Mouse (Mus musculus): ENCODE measurements around the gene Nup188. TPM values are rescaled to one million over a fixed set of nuclear protein-coding genes. Genes with fewer than 3 reads are reported as not detected.

The Nup188 gene
- total RNA-seq, 2 experiments from 2014 or later = 6.8 to 7.8 TPM

GRCm38 (mm10) chr2:30285004-30285403 is 1.2 kb upstream of the Nup188 start:
- no peak for DNase-seq (ENCODE audit: low spot score)

GRCm38 (mm10) chr2:30285416-30286181 is 598 bp upstream of the Nup188 start:
- no peak for DNase-seq (ENCODE audit: low spot score)

- no peak for DNase-seq (ENCODE audit: low spot score)
These were observed 803 bp downstream of the Nup188 start for GRCm38 (mm10) chr2:30287027-30287373.

DNA sequence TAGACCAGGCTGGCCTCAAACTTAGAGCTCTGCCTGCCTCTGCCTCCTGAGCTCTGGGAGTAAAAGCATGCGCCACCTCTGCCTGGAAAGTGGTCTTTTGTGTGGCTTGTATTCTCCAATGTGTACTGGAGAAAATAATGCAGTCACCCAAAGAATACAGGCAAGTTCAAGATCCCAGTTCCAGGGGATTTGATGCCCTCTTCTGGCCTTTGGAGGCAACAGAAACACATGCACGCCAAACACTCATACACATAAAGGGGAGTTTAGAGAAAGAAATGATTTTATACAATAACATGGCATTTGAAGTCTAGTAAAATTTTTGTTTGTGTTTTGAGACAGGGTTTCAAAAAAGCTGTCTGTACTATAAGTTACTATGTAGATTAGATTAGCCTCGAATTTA is 13.3 kb downstream of the Nup188 start:
- no peak for DNase-seq (ENCODE audit: low spot score)

DNA sequence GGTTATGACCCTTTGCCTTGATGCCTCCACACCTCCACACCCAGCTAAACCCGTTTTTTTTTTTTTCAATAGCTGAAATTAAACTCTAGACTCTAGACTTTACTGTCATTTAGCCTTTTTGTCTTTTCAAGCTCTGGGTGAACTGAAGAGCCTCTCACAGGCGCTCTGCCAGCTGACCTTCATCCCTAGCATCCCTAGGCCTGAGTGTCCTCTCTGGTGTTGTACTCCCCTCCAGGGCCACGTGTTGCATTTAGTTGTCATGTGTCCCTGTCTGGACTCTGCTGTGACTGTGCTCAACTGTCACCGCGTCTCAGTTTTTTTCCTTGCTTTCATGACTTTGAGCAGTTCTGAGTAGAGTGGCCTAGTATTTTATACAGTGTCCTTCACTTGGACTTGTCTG is 13.8 kb downstream of the Nup188 start:
- no peak for DNase-seq (ENCODE audit: low spot score)

GRCm38 (mm10) chr2:30306087-30306486 is 19.9 kb downstream of the Nup188 start:
- DNase-seq (ENCODE audit: low spot score) = no peak

DNA sequence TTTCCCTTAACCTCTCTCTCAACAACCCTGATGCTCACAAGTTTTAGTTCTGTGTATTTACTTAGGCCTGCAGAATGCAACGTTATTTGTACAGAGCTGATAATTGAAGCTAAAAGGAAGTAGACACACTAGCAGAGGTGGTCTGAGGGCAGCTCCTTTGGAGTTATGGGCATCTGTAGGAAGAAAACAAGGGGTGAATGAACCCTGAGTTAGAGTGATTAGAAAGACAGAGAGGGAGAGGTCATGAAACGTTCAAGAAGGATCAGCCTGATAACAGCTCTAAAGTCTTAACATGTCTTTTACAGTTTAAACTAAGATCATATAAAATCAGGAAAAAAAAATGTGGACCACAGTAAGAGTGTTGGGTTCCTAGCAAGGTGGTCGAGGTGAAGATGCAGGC is 23.2 kb downstream of the Nup188 start:
- DNase-seq (ENCODE audit: low spot score) = no peak

DNA sequence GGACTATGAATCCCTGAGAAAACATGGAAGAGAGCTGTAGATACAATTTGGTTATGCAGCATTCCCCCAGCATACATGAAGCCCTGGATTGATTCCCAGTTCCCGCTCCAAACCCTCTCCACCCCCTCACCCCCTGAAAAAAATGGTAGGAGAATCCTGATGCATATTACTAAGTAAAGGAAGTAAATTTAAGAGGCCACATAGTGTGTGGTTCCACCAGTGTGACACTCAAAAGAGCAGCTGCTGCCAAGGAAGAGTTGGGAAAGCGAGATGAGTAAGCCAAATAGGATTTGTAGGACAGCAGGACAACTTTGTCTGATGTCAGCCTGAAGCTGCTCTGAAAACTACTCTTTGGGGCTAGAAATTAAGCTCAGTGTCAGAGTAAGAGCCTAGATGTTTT is 25.3 kb downstream of the Nup188 start:
- no peak for DNase-seq (ENCODE audit: low spot score)

DNA sequence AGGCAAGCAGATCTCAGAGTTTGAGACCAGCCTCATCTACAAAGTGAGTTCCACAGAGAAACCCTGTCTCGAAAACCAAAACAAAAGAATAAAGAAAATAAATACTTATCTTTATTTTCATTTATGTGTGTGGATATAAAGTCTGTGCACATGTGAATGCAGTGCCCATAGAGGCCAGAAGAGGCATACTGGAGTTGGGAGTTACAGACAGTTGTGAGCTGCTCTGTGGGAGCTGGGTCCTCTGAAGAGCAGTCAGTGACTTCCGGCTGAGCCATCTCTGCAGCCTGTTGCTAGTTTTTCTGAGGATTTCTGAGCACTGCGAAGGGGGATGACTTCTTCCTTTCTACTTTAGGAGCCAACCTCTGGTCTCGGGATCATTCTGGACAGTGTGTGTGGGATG is 29.9 kb downstream of the Nup188 start:
- no peak for DNase-seq (ENCODE audit: low spot score)

- DNase-seq (ENCODE audit: low spot score) = no peak
These were observed 30.8 kb downstream of the Nup188 start for GRCm38 (mm10) chr2:30316955-30317354.

DNA sequence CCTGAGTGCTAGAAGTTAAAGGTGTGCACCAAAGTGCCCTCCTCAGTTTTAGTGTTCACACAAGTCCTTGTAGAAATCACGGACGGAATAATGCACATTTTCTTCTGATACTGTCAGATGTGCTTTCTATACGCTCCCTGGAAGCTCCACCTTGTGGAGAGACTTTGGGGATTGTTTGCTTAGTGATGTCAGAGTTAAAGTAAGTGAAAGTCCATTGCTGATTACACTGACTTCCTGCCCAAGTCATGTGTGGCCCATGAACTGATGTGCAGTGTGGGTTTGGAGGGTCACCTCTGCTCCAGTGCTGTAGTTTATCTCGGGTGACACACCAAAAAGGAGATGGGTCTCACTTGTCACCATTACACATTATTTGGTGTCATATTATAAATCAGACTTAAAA is 33.1 kb downstream of the Nup188 start:
- no peak for DNase-seq (ENCODE audit: low spot score)

- no peak for DNase-seq (ENCODE audit: low spot score)
These were observed 36.9 kb downstream of the Nup188 start for GRCm38 (mm10) chr2:30323111-30323510.

- no peak for DNase-seq (ENCODE audit: low spot score)
These were observed 39.1 kb downstream of the Nup188 start for GRCm38 (mm10) chr2:30325296-30325695.

DNA sequence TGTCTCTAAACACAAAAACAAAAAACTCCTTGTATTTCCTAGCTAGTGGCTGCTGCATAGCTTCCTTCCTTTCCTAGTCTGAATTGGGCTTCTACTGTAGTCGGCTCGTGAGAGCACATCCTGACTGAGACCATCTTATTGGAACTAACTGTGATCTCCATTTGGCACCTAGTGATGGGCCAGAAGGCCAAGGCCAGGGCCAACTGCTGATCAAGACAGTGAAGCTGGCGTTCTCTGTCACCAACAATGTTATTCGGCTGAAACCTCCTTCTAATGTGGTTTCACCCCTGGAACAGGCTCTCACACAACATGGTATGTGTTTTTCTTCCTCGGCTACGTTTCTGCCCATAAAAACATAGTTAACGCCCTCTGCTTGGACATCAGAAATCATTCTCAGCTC is 41.1 kb downstream of the Nup188 start:
- no peak for DNase-seq (ENCODE audit: low spot score)

GRCm38 (mm10) chr2:30328791-30329190 is 42.6 kb downstream of the Nup188 start:
- DNase-seq (ENCODE audit: low spot score) = no peak

DNA sequence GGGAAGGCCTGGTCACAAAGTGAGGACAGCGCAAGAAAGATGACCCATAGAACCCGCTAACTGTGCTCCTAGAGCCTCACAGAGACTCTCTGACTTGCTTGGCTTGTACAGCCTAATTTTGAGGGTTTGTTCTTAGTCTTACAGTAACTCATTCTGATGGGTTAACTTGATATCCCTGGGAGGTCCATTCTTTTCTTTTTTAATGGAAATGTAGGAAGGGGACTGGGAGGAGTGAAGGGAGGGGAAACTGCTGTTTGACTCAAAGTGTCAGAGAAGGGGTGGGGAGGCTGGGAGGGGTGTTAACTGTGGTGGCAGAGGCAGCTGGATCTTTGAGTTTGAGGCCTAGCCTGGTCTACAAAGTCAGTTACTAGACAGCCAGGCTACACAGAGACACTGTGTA is 49.1 kb downstream of the Nup188 start:
- DNase-seq (ENCODE audit: low spot score) = no peak

- DNase-seq (ENCODE audit: low spot score) = no peak
These were observed 50.1 kb downstream of the Nup188 start for GRCm38 (mm10) chr2:30336174-30336915.

GRCm38 (mm10) chr2:30337179-30337578 is 51.0 kb downstream of the Nup188 start:
- no peak for DNase-seq (ENCODE audit: low spot score)

GRCm38 (mm10) chr2:30342061-30342460 is 55.9 kb downstream of the Nup188 start:
- no peak for DNase-seq (ENCODE audit: low spot score)

DNA sequence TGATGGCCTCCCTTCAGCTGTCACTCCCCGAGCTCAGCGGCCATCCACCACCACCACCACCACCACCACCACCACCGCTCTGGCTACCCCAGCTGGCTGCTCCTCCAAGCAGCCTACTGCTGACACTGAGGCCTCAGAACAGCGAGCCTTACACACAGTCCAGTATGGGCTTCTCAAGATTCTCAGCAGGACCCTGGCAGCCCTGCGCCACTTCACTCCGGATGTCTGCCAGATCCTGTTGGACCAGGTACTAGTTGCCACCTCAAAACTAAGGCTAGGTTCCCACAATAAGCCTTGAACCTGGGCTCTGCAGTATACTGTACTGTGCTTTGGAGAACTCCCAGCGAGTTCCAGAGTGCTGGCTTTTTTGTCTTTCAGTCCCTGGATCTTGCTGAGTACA is 56.3 kb downstream of the Nup188 start:
- no peak for DNase-seq (ENCODE audit: low spot score)

GRCm38 (mm10) chr2:30343601-30344137 is 57.5 kb downstream of the Nup188 start:
- no peak for DNase-seq (ENCODE audit: low spot score)

- no peak for DNase-seq (ENCODE audit: low spot score)
These were observed 59.9 kb downstream of the Nup188 start for GRCm38 (mm10) chr2:30345971-30346676.
